Comparison of ENCODE assay signal across 14 mouse cellular contexts in the genomic region with DNA sequence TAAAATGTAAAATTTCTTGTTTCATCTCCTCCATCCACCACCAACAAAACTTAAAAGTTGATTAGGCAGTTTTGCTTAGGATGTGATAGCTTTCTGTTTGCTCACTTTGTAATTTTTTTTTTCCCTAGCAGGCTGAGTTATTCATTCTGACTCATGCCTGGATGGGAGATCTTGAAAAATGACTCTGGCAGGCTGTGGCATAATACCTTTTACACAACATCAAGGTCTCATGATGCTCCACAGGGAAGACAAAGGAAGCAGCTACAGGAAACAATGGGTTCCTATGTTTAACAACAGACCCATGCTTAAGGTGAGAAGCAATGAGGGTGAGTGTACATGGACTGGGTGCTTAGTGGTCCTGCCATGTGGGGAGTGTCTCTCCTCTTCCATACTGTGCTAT.
"Had no signal": no experiment of that assay in that cellular context is flagged by ENCODE, and none has a peak within 500 bp of the region (broad histone marks: within the 10 kb centered on the region; RNA-seq: fewer than 3 reads in every experiment).

No protein-coding gene starts in this region.

- DNase-seq: lung, embryonic 14.5 days; lung, postnatal 4 days; midbrain, embryonic 14.5 days; retina, postnatal 1 day; right cerebral cortex, adult 18-20 months; right cerebral cortex, postnatal 25 days; right cerebral cortex, postnatal 4 days; spleen, adult 18-20 months; thymus, postnatal 14 days; thymus, postnatal 36 days had no signal

- H3K27me3 ChIP-seq: midbrain, embryonic 12.5 days; neural tube, embryonic 13.5 days; neural tube, embryonic 15.5 days; stomach, embryonic 15.5 days had no signal
